Mouse (Mus musculus): Measurements from ENCODE around the gene Ciz1. TPM values are rescaled to one million over a fixed set of nuclear protein-coding genes. Genes with fewer than 3 reads are reported as not detected.
"Not testable (repeated sequence)": the region's sequence is repeated elsewhere in the genome, so short reads cannot be mapped to it uniquely, and the experiment has no call there.

Ciz1 gene
- polyA plus RNA-seq, 1 experiment from 2014 or later = 64.6 TPM

GRCm38 (mm10) chr2:32353836-32354235, 1.7 kb downstream of the Ciz1 start:
- H3K9ac ChIP-seq (replicated peaks; ENCODE audit: low read depth, low read length) = no peak overlapping the region
- no peak overlapping the region for H3K4me2 ChIP-seq (ENCODE audit: low read length)
- H3K36me3 ChIP-seq (ENCODE audit: control insufficient read depth, insufficient read depth) = no peaks in the 10 kb centered on the region
- H3K27ac ChIP-seq (ENCODE audit: low read length) = no peak overlapping the region
- H3K4me1 ChIP-seq (replicated peaks; ENCODE audit: control insufficient read depth, insufficient read depth, low read length) = peaks cover 18% of the 10 kb centered on the region
- 79% methylated on average over 6 of the region's 6 CpGs for WGBS
- no peak overlapping the region for H3K4me3 ChIP-seq (replicated peaks; ENCODE audit: low read length)
- ATAC-seq = no peak
- H3K27me3 ChIP-seq (replicated peaks; ENCODE audit: control insufficient read depth, insufficient read depth, low read length) = no peaks in the 10 kb centered on the region
- no peaks in the 10 kb centered on the region for H3K9me3 ChIP-seq (ENCODE audit: control insufficient read depth, low read length)

- Histone ChIP-seq H3K36me3 (ENCODE audit: control insufficient read depth, insufficient read depth) (no peaks in the 10 kb centered on the region), H3K9me3 (ENCODE audit: control insufficient read depth, low read length) (no peaks in the 10 kb centered on the region), H3K27me3 (replicated peaks; ENCODE audit: control insufficient read depth, insufficient read depth, low read length) (no peaks in the 10 kb centered on the region), H3K4me3 (replicated peaks; ENCODE audit: low read length) (no peak overlapping the region), H3K9ac (replicated peaks; ENCODE audit: low read depth, low read length) (no peak overlapping the region), H3K4me1 (replicated peaks; ENCODE audit: control insufficient read depth, insufficient read depth, low read length) (peaks cover 18% of the 10 kb centered on the region), H3K27ac (ENCODE audit: low read length) (no peak overlapping the region), H3K4me2 (ENCODE audit: low read length) (no peak overlapping the region)
- 90% methylated on average over 3 of the region's 3 CpGs for WGBS
- ATAC-seq = no peak
These were observed 2.3 kb downstream of the Ciz1 start for GRCm38 (mm10) chr2:32354336-32354895.

- H3K4me1 ChIP-seq (replicated peaks; ENCODE audit: control insufficient read depth, insufficient read depth, low read length) = peaks cover 20% of the 10 kb centered on the region
- no peak for ATAC-seq
These were observed 4.1 kb downstream of the Ciz1 start for GRCm38 (mm10) chr2:32356216-32356615.

GRCm38 (mm10) chr2:32357710-32358109, 5.6 kb downstream of the Ciz1 start:
- H3K4me3 ChIP-seq (replicated peaks; ENCODE audit: low read length) = no peak overlapping the region
- H3K4me2 ChIP-seq (ENCODE audit: low read length) = no peak overlapping the region
- no peaks in the 10 kb centered on the region for H3K9me3 ChIP-seq (ENCODE audit: control insufficient read depth, low read length)
- H3K36me3 ChIP-seq (ENCODE audit: control insufficient read depth, insufficient read depth) = no peaks in the 10 kb centered on the region
- no peak overlapping the region for H3K27ac ChIP-seq (ENCODE audit: low read length)
- peaks cover 18% of the 10 kb centered on the region for H3K4me1 ChIP-seq (replicated peaks; ENCODE audit: control insufficient read depth, insufficient read depth, low read length)
- 78% methylated on average over 3 of the region's 3 CpGs for WGBS
- no peak for ATAC-seq
- peaks cover 10% of the 10 kb centered on the region for H3K27me3 ChIP-seq (replicated peaks; ENCODE audit: control insufficient read depth, insufficient read depth, low read length)
- no peak overlapping the region for H3K9ac ChIP-seq (replicated peaks; ENCODE audit: low read depth, low read length)

More at GRCm38 (mm10) chr2:32356216-32356615, 4.1 kb downstream of the Ciz1 start:
- H3K27ac ChIP-seq (ENCODE audit: low read length) = no peak overlapping the region
- no peaks in the 10 kb centered on the region for H3K36me3 ChIP-seq (ENCODE audit: control insufficient read depth, insufficient read depth)
- 82% methylated on average over 10 of the region's 10 CpGs for WGBS
- no peak overlapping the region for H3K4me2 ChIP-seq (ENCODE audit: low read length)
- H3K4me3 ChIP-seq (replicated peaks; ENCODE audit: low read length) = no peak overlapping the region
- no peak overlapping the region for H3K9ac ChIP-seq (replicated peaks; ENCODE audit: low read depth, low read length)
- H3K27me3 ChIP-seq (replicated peaks; ENCODE audit: control insufficient read depth, insufficient read depth, low read length) = peaks cover 3% of the 10 kb centered on the region; the same call in 1 of the 2 replicates
- no peaks in the 10 kb centered on the region for H3K9me3 ChIP-seq (ENCODE audit: control insufficient read depth, low read length)

GRCm38 (mm10) chr2:32358381-32358780, 6.3 kb downstream of the Ciz1 start:
- ATAC-seq = no peak
- no peak overlapping the region for H3K27ac ChIP-seq (ENCODE audit: low read length)
- peaks cover 16% of the 10 kb centered on the region for H3K4me1 ChIP-seq (replicated peaks; ENCODE audit: control insufficient read depth, insufficient read depth, low read length)
- H3K9me3 ChIP-seq (ENCODE audit: control insufficient read depth, low read length) = no peaks in the 10 kb centered on the region
- no peak overlapping the region for H3K9ac ChIP-seq (replicated peaks; ENCODE audit: low read depth, low read length)
- no peak overlapping the region for H3K4me2 ChIP-seq (ENCODE audit: low read length)
- H3K4me3 ChIP-seq (replicated peaks; ENCODE audit: low read length) = no peak overlapping the region
- WGBS = 68% methylated on average over 10 of the region's 10 CpGs
- no peaks in the 10 kb centered on the region for H3K36me3 ChIP-seq (ENCODE audit: control insufficient read depth, insufficient read depth)
- peaks cover 10% of the 10 kb centered on the region for H3K27me3 ChIP-seq (replicated peaks; ENCODE audit: control insufficient read depth, insufficient read depth, low read length)

GRCm38 (mm10) chr2:32360741-32361140, 8.6 kb downstream of the Ciz1 start:
- ATAC-seq = no peak
- Histone ChIP-seq H3K4me2 (ENCODE audit: low read length) (peak overlapping the region; percentile 56), H3K4me3 (replicated peaks; ENCODE audit: low read length) (peak overlapping the region; percentile 33), H3K4me1 (replicated peaks; ENCODE audit: control insufficient read depth, insufficient read depth, low read length) (peaks cover 23% of the 10 kb centered on the region), H3K36me3 (ENCODE audit: control insufficient read depth, insufficient read depth) (no peaks in the 10 kb centered on the region), H3K9me3 (ENCODE audit: control insufficient read depth, low read length) (no peaks in the 10 kb centered on the region), H3K27ac (ENCODE audit: low read length) (no peak overlapping the region), H3K27me3 (replicated peaks; ENCODE audit: control insufficient read depth, insufficient read depth, low read length) (peaks cover 10% of the 10 kb centered on the region), H3K9ac (replicated peaks; ENCODE audit: low read depth, low read length) (peak overlapping the region; percentile 33)
- WGBS = 4% methylated on average over 14 of the region's 14 CpGs

- peak; percentile 39 for ATAC-seq
- H3K4me2 ChIP-seq (ENCODE audit: low read length) = peak overlapping the region; percentile 56
- H3K9ac ChIP-seq (replicated peaks; ENCODE audit: low read depth, low read length) = 0 out of 2 replicates have a peak overlapping the region, but pooled peaks have one; percentile 7
- H3K4me3 ChIP-seq (replicated peaks; ENCODE audit: low read length) = peak overlapping the region; percentile 33
- H3K36me3 ChIP-seq (ENCODE audit: control insufficient read depth, insufficient read depth) = no peaks in the 10 kb centered on the region
- WGBS = under 1% methylated on average over 24 of the region's 24 CpGs
- peaks cover 10% of the 10 kb centered on the region for H3K27me3 ChIP-seq (replicated peaks; ENCODE audit: control insufficient read depth, insufficient read depth, low read length)
- peaks cover 23% of the 10 kb centered on the region for H3K4me1 ChIP-seq (replicated peaks; ENCODE audit: control insufficient read depth, insufficient read depth, low read length)
- no peak overlapping the region for H3K27ac ChIP-seq (ENCODE audit: low read length)
- no peaks in the 10 kb centered on the region for H3K9me3 ChIP-seq (ENCODE audit: control insufficient read depth, low read length)
These were observed 9.3 kb downstream of the Ciz1 start for GRCm38 (mm10) chr2:32361437-32361836.

GRCm38 (mm10) chr2:32362274-32362673, 10.1 kb downstream of the Ciz1 start:
- peak overlapping the region; percentile 96 for H3K4me3 ChIP-seq (replicated peaks; ENCODE audit: low read length)
- H3K4me1 ChIP-seq (replicated peaks; ENCODE audit: control insufficient read depth, insufficient read depth, low read length) = peaks cover 23% of the 10 kb centered on the region
- peak overlapping the region; percentile 86 for H3K4me2 ChIP-seq (ENCODE audit: low read length)
- peaks cover 10% of the 10 kb centered on the region for H3K27me3 ChIP-seq (replicated peaks; ENCODE audit: control insufficient read depth, insufficient read depth, low read length)
- H3K36me3 ChIP-seq (ENCODE audit: control insufficient read depth, insufficient read depth); H3K9me3 ChIP-seq (ENCODE audit: control insufficient read depth, low read length); H3K9ac ChIP-seq (replicated peaks; ENCODE audit: low read depth, low read length); H3K27ac ChIP-seq (ENCODE audit: low read length); ATAC-seq: not testable (repeated sequence)
- WGBS = 40% methylated on average over 5 of the region's 5 CpGs

GRCm38 (mm10) chr2:32362817-32363340, 10.8 kb downstream of the Ciz1 start:
- peak; percentile 76 for ATAC-seq
- H3K9ac ChIP-seq (replicated peaks; ENCODE audit: low read depth, low read length) = peak overlapping the region; percentile 95
- under 1% methylated on average over 53 of the region's 53 CpGs for WGBS
- no peaks in the 10 kb centered on the region for H3K9me3 ChIP-seq (ENCODE audit: control insufficient read depth, low read length)
- H3K27ac ChIP-seq (ENCODE audit: low read length) = peak overlapping the region; percentile 79
- H3K27me3 ChIP-seq (replicated peaks; ENCODE audit: control insufficient read depth, insufficient read depth, low read length) = peaks cover 10% of the 10 kb centered on the region
- peaks cover 9% of the 10 kb centered on the region for H3K36me3 ChIP-seq (ENCODE audit: control insufficient read depth, insufficient read depth)
- H3K4me1 ChIP-seq (replicated peaks; ENCODE audit: control insufficient read depth, insufficient read depth, low read length) = peaks cover 23% of the 10 kb centered on the region
- peak overlapping the region; percentile 96 for H3K4me3 ChIP-seq (replicated peaks; ENCODE audit: low read length)
- H3K4me2 ChIP-seq (ENCODE audit: low read length) = peak overlapping the region; percentile 86
